Mouse (Mus musculus): ENCODE measurements around the gene Galnt10. TPM values are rescaled to one million over a fixed set of nuclear protein-coding genes. Genes with fewer than 3 reads are reported as not detected.

Galnt10 gene
- polyA plus RNA-seq, 1 experiment from 2014 or later: 11.6 TPM

GRCm38 (mm10) chr11:57724791-57725463, 79.7 kb downstream of the Galnt10 start:
- WGBS: 86% methylated on average over 5 of the region's 5 CpGs

GRCm38 (mm10) chr11:57725926-57726325, 80.7 kb downstream of the Galnt10 start:
- no peak for DNase-seq
- Histone ChIP-seq H3K36me3 (ENCODE audit: control insufficient read depth, insufficient read depth, low read length) (no peaks in the 10 kb centered on the region), H3K4me1 (ENCODE audit: control insufficient read depth, insufficient read depth, low read length) (no peaks in the 10 kb centered on the region), H3K27me3 (ENCODE audit: control insufficient read depth, insufficient read depth, low read length) (no peaks in the 10 kb centered on the region), H3K9me3 (ENCODE audit: control insufficient read depth, low read length) (no peaks in the 10 kb centered on the region), H3K9ac (replicated peaks; ENCODE audit: low read length) (no peak overlapping the region), H3K4me3 (replicated peaks; ENCODE audit: low read depth, low read length) (no peak overlapping the region), H3K4me2 (ENCODE audit: low read length) (no peak overlapping the region), H3K27ac (replicated peaks; ENCODE audit: low read depth, low read length) (no peak overlapping the region)
- 45% methylated on average over 4 of the region's 4 CpGs for WGBS
- ATAC-seq (ENCODE audit: low FRiP score, low TSS enrichment): no peak

More at GRCm38 (mm10) chr11:57724791-57725463, 79.7 kb downstream of the Galnt10 start:
- Histone ChIP-seq H3K4me2 (ENCODE audit: low read length) (no peak overlapping the region), H3K27me3 (ENCODE audit: control insufficient read depth, insufficient read depth, low read length) (no peaks in the 10 kb centered on the region), H3K4me3 (replicated peaks; ENCODE audit: low read depth, low read length) (no peak overlapping the region), H3K36me3 (ENCODE audit: control insufficient read depth, insufficient read depth, low read length) (no peaks in the 10 kb centered on the region), H3K9me3 (ENCODE audit: control insufficient read depth, low read length) (no peaks in the 10 kb centered on the region), H3K9ac (replicated peaks; ENCODE audit: low read length) (no peak overlapping the region), H3K4me1 (ENCODE audit: control insufficient read depth, insufficient read depth, low read length) (no peaks in the 10 kb centered on the region), H3K27ac (replicated peaks; ENCODE audit: low read depth, low read length) (no peak overlapping the region)
- ATAC-seq (ENCODE audit: low FRiP score, low TSS enrichment) (no peak), DNase-seq (no peak)

DNA sequence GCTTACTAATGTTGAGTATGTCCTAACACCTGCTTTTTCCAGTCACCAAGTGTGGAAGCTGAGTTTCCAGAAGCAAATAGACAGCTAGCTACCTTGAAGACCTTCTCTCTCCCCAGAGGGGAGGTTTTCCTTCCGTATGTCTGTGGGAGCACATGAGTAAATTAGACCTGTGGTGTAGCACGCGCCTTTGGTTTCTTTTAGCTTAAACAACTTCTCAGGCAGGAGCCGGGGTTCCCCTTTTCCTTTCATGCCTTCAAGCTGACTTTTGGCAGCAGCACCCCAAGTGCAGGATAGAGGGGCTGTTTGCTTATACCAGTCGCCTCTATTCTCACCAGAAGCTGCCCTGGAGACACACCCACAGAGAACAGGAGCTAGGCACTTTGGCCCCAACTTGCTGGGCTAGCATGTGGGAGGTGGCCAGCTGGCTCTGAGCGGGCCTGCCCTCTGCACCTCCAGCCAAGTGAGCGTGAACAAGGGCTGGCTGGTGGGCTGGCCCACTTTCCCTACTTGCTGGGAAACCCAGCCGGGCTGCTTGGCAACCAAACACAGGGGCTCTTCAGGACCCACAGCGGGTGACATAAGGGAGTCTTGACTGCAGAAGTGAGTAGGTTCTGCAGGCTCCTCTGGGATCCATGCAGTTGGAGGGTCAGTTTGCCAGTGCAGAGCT, 82.2 kb downstream of the Galnt10 start:
- H3K4me1 ChIP-seq (ENCODE audit: control insufficient read depth, insufficient read depth, low read length): no peaks in the 10 kb centered on the region
- ATAC-seq (ENCODE audit: low FRiP score, low TSS enrichment) (no peak), DNase-seq (peak; percentile 40)
- H3K4me3 ChIP-seq (replicated peaks; ENCODE audit: low read depth, low read length): no peak overlapping the region
- WGBS: 59% methylated on average over 9 of the region's 9 CpGs
- H3K36me3 ChIP-seq (ENCODE audit: control insufficient read depth, insufficient read depth, low read length): no peaks in the 10 kb centered on the region
- no peaks in the 10 kb centered on the region for H3K9me3 ChIP-seq (ENCODE audit: control insufficient read depth, low read length)
- H3K4me2 ChIP-seq (ENCODE audit: low read length): no peak overlapping the region
- no peaks in the 10 kb centered on the region for H3K27me3 ChIP-seq (ENCODE audit: control insufficient read depth, insufficient read depth, low read length)
- no peak overlapping the region for H3K27ac ChIP-seq (replicated peaks; ENCODE audit: low read depth, low read length)
- no peak overlapping the region for H3K9ac ChIP-seq (replicated peaks; ENCODE audit: low read length)

- no peaks in the 10 kb centered on the region for H3K36me3 ChIP-seq (ENCODE audit: control insufficient read depth, insufficient read depth, low read length)
- ATAC-seq (ENCODE audit: low FRiP score, low TSS enrichment): no peak
- H3K9me3 ChIP-seq (ENCODE audit: control insufficient read depth, low read length): no peaks in the 10 kb centered on the region
- H3K4me3 ChIP-seq (replicated peaks; ENCODE audit: low read depth, low read length): no peak overlapping the region
- H3K9ac ChIP-seq (replicated peaks; ENCODE audit: low read length): no peak overlapping the region
- 78% methylated on average over 10 of the region's 10 CpGs for WGBS
- no peak overlapping the region for H3K27ac ChIP-seq (replicated peaks; ENCODE audit: low read depth, low read length)
- H3K4me2 ChIP-seq (ENCODE audit: low read length): no peak overlapping the region
- H3K27me3 ChIP-seq (ENCODE audit: control insufficient read depth, insufficient read depth, low read length): no peaks in the 10 kb centered on the region
- DNase-seq: no peak
- H3K4me1 ChIP-seq (ENCODE audit: control insufficient read depth, insufficient read depth, low read length): 0 out of 2 replicates have a peak, but pooled peaks cover 3% of the 10 kb centered on the region
Observed at GRCm38 (mm10) chr11:57732410-57733281, 87.4 kb downstream of the Galnt10 start.

- no peak for ATAC-seq (ENCODE audit: low FRiP score, low TSS enrichment)
- DNase-seq: peak; percentile 16
Observed at GRCm38 (mm10) chr11:57747294-57748080, 102.2 kb downstream of the Galnt10 start.

DNA sequence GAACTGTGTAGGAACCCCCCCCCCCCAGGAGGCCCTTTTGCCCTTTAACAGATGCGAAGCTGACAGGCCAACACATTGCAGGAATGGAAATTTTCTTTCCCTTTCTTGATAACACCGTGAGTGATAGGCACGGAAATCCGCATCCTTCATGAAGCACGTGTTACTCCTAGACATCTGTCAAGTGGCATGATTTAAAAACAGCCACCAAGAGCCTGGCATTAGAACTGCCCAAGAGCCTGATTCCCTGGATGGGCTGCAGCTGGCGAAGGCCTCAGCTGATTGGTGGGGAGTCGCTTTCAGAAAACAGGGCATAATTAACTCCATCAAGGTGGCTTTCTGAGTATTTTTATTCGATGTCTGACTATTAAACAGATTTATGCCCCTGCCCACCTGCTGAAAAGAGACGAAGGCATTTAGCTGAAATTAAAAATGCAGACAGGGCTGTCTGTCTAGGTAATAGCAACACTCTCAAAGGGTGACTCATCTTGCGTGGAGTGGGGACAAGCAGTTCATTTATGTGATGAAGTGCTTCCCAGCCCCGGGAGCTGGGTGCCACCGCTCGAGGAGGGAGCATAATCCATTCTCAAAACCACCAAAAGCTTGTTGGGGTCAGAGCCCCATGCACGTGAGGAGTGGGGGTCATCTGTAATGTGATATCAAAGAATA, 108.4 kb downstream of the Galnt10 start:
- H3K9me3 ChIP-seq (ENCODE audit: control insufficient read depth, low read length): no peaks in the 10 kb centered on the region
- ATAC-seq (ENCODE audit: low FRiP score, low TSS enrichment) (peak; percentile 40; the same call in 1 of the 2 replicates), DNase-seq (peak; percentile 47)
- H3K4me3 ChIP-seq (replicated peaks; ENCODE audit: low read depth, low read length): no peak overlapping the region
- no peaks in the 10 kb centered on the region for H3K36me3 ChIP-seq (ENCODE audit: control insufficient read depth, insufficient read depth, low read length)
- 0 out of 2 replicates have a peak, but pooled peaks cover 11% of the 10 kb centered on the region for H3K4me1 ChIP-seq (ENCODE audit: control insufficient read depth, insufficient read depth, low read length)
- 57% methylated on average over 14 of the region's 14 CpGs for WGBS
- no peak overlapping the region for H3K27ac ChIP-seq (replicated peaks; ENCODE audit: low read depth, low read length)
- H3K4me2 ChIP-seq (ENCODE audit: low read length): no peak overlapping the region
- H3K9ac ChIP-seq (replicated peaks; ENCODE audit: low read length): no peak overlapping the region
- H3K27me3 ChIP-seq (ENCODE audit: control insufficient read depth, insufficient read depth, low read length): no peaks in the 10 kb centered on the region

More at GRCm38 (mm10) chr11:57747294-57748080, 102.2 kb downstream of the Galnt10 start:
- no peak overlapping the region for H3K4me2 ChIP-seq (ENCODE audit: low read length)
- 0 out of 2 replicates have a peak, but pooled peaks cover 4% of the 10 kb centered on the region for H3K4me1 ChIP-seq (ENCODE audit: control insufficient read depth, insufficient read depth, low read length)
- H3K27ac ChIP-seq (replicated peaks; ENCODE audit: low read depth, low read length): no peak overlapping the region
- WGBS: 88% methylated on average over 19 of the region's 19 CpGs
- H3K9me3 ChIP-seq (ENCODE audit: control insufficient read depth, low read length): no peaks in the 10 kb centered on the region
- H3K4me3 ChIP-seq (replicated peaks; ENCODE audit: low read depth, low read length): no peak overlapping the region
- no peaks in the 10 kb centered on the region for H3K27me3 ChIP-seq (ENCODE audit: control insufficient read depth, insufficient read depth, low read length)
- H3K9ac ChIP-seq (replicated peaks; ENCODE audit: low read length): no peak overlapping the region
- H3K36me3 ChIP-seq (ENCODE audit: control insufficient read depth, insufficient read depth, low read length): no peaks in the 10 kb centered on the region

- 75% methylated on average over 9 of the region's 9 CpGs for WGBS
- no peak overlapping the region for H3K9ac ChIP-seq (replicated peaks; ENCODE audit: low read length)
- DNase-seq (no peak), ATAC-seq (ENCODE audit: low FRiP score, low TSS enrichment) (no peak)
- no peak overlapping the region for H3K27ac ChIP-seq (replicated peaks; ENCODE audit: low read depth, low read length)
- peaks cover 3% of the 10 kb centered on the region; the same call in 1 of the 2 replicates for H3K4me1 ChIP-seq (ENCODE audit: control insufficient read depth, insufficient read depth, low read length)
- H3K4me3 ChIP-seq (replicated peaks; ENCODE audit: low read depth, low read length): no peak overlapping the region
- no peaks in the 10 kb centered on the region for H3K9me3 ChIP-seq (ENCODE audit: control insufficient read depth, low read length)
- H3K27me3 ChIP-seq (ENCODE audit: control insufficient read depth, insufficient read depth, low read length): no peaks in the 10 kb centered on the region
- H3K36me3 ChIP-seq (ENCODE audit: control insufficient read depth, insufficient read depth, low read length): no peaks in the 10 kb centered on the region
- no peak overlapping the region for H3K4me2 ChIP-seq (ENCODE audit: low read length)
Observed at GRCm38 (mm10) chr11:57758621-57759020, 113.4 kb downstream of the Galnt10 start.
